Mouse (Mus musculus): ENCODE measurements around the gene Slc44a2. TPM values are rescaled to one million over a fixed set of nuclear protein-coding genes. Genes with fewer than 3 reads are reported as not detected.
A peak's percentile ranks its signal among the peaks of the same experiment; 100 is the strongest.

Slc44a2 gene
- total RNA-seq, 2 experiments from 2014 or later = 50.8 to 54.6 TPM

DNA sequence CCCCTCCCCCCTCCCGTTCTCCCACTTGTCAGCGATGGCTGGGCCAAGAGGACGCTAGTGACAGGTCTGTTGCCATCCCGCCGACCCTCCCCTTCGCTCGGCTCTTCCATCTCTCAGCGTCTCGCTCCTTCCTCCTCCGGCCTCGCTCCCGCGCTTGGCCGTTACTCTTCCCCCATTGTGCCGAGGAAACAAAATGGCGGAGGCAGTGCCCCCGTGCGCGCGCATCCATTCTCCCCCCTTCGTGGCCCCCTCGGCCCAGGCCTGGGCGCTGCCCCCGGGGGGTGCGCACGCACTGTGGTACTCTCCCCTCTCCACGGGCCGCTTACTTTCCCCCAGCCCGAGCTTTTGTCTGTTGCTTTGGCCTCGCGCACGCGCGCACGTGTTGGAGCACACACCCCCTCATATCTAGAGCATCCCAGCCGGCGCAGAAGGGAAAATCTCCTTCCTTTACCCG lies 47.7 kb downstream of the Slc44a2 start:
- DNase-seq (ENCODE audit: extremely low spot score in 1 of 2, low spot score in 1 of 2) = peak; percentile 56 to 60

DNA sequence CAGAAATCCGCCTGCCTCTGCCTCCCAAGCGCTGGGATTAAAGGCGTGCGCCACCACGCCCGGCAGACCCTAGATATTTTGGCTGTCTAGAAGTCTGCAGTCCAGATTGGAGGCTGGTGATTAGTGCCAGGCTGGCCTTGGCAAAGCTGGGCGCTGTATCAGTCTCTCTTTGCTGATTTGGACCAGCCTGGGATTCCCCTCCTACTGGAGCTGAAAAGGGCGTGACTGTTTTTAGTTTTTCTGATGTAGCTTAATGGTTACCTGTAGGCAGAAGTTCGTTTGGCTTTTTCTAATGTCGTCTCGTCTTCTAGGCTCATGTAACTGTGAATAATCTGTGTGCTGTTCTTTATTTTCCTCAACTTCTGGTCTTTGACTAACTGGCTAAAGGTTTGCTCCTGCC lies 48.6 kb downstream of the Slc44a2 start:
- DNase-seq (ENCODE audit: extremely low spot score in 1 of 2, low spot score in 1 of 2) = no peak

DNA sequence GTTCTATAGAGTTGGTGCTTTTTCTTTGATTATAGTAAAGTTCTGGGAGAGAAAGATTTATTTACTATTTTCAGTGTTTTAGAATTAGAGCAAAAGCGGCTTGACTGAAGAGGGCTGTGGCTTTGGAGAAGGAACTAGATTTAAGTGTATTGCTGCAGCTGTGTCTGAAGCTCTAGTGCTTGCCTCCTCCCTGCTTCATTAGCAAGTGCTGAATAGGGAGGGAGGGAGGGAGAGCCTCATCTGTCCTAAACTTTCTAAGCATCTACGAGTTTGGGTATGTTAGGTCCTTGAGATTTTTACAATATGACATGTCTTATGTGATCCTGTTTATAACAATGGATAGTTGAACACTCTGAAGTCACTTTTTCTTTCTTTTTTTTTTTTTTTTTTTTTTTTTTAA lies 50.4 kb downstream of the Slc44a2 start:
- no peak for DNase-seq (ENCODE audit: extremely low spot score in 1 of 2, low spot score in 1 of 2)

DNA sequence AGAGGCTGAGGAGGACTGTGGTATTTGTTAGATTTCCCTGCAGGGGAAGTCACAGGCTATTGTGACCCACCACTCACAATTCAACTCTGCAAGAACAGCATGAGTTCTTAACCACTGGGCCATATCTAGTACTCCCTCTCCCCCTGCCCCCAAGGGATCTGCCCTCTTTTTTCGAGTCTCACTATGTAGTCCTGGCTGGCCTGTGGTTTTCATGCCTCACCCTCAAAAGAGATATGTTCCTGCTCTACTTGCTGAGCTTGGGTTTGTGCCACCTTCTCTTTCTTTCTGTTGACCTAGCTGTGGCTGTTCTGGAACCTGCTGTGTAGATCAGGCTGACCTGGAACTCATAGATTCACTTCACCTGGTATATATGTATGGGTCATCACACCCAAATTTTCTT lies 52.0 kb downstream of the Slc44a2 start:
- no peak for DNase-seq (ENCODE audit: extremely low spot score in 1 of 2, low spot score in 1 of 2)

DNA sequence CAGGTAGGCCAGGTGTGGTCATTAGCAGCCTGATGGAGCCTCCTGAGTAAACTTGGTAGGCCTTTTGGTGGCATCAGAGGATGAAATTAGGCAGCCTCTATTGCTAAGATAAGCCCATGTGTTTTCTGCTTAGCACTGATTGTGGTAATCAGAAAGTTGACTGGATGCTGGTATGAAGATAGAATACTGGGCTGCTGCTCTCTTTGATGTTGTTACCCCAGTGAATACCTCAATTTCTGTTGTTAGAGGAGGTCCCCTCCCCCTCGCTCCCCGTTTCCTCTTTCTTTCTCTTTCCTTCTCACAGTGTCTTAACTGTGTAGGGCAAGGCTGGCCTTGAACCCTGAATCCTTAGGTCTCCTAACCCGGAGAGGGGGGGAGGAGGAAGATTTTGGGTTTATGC lies 58.7 kb downstream of the Slc44a2 start:
- no peak for DNase-seq (ENCODE audit: extremely low spot score in 1 of 2, low spot score in 1 of 2)

DNA sequence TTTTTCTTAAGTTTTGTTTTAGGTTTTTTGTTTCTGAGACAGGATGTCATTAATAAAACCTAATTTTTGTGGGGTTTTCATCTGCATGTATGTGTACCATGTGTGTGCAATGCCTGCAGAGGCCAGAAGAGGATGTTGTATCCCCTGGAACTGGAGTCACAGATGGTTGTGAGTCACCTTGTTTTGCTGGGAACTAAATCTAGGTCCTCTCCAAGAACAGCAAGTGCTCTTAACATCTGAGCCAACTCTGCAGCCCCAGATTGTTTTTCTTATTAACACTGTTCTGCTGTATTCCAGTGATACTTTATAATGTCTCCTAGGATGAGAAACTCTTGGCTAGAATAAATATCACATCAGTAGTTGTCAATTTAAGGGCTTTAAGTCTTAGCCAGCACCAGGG lies 60.4 kb downstream of the Slc44a2 start:
- no peak for DNase-seq (ENCODE audit: extremely low spot score in 1 of 2, low spot score in 1 of 2)

DNA sequence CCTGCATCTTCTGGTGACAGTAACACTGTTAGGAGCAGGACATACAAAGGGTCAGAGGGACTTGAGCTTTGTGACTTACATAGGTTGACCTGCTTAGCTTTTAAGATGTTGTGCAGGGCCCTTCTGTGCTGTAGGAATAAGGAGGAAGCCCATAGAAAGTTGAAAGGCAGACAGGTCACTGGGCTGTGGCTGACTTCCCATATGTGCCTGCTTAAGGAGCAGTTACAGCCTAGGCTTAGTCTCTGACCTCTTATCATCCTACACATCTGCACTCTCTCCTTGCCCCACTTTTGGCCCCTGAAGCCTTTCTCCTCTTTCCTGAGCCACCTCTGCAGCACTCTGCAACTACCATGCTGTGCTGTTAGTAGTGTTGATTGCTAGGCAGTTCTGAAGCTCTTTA lies 63.5 kb downstream of the Slc44a2 start:
- DNase-seq (ENCODE audit: extremely low spot score in 1 of 2, low spot score in 1 of 2) = no peak

DNA sequence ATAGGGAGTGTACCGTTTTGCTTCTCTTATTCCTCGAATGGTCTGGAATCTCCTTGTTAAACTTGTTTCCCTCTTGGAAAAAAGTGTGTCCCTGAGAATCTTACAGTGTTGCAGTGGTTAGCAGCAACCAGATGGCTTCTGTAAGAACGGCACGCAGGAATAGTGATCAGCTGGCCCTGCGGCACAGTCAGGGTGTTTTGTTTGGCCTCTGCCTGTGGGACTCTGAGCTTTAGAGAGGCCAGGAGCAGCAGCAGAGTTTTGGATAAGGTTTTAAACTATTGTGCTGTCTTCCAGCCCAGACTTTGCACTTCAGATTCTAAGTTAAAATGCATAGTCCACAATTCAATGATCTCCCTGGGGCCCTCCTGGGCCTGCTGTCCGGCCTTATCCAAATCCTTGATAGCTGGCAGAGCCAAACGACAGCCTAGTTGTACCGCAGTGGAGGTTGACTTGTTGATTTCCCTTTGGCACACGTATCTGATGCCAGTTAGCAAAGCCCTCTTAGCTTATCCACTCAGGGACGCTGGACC lies 72.2 kb downstream of the Slc44a2 start:
- no peak for DNase-seq (ENCODE audit: extremely low spot score in 1 of 2, low spot score in 1 of 2)

- DNase-seq (ENCODE audit: extremely low spot score in 1 of 2, low spot score in 1 of 2) = no peak
Measured at GRCm38 (mm10) chr9:21395692-21396091, 75.2 kb downstream of the Slc44a2 start.

DNA sequence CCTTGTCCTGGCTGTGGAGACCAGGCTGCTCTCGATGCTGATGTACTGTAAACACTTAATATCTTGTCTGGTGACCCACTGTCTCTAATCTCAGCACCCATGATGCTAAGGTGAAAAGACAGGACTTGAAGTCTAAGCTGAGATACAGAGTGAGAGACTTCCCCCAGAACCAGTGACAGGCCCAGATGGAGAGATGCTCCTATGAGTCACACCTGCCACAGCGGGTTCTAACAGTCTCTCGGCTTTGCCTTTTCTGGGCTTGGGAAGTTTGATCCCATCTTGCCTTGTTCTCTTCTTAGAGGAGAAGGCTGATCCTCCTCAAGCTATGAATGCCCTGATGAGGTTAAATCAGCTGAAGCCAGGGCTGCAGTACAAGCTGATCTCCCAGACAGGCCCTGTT lies 76.7 kb downstream of the Slc44a2 start:
- DNase-seq (ENCODE audit: extremely low spot score in 1 of 2, low spot score in 1 of 2) = no peak

GRCm38 (mm10) chr9:21401042-21401441 lies 80.5 kb downstream of the Slc44a2 start:
- no peak for DNase-seq (ENCODE audit: extremely low spot score in 1 of 2, low spot score in 1 of 2)

- DNase-seq (ENCODE audit: extremely low spot score in 1 of 2, low spot score in 1 of 2) = no peak
Measured at GRCm38 (mm10) chr9:21402764-21403253, 82.3 kb downstream of the Slc44a2 start.

DNA sequence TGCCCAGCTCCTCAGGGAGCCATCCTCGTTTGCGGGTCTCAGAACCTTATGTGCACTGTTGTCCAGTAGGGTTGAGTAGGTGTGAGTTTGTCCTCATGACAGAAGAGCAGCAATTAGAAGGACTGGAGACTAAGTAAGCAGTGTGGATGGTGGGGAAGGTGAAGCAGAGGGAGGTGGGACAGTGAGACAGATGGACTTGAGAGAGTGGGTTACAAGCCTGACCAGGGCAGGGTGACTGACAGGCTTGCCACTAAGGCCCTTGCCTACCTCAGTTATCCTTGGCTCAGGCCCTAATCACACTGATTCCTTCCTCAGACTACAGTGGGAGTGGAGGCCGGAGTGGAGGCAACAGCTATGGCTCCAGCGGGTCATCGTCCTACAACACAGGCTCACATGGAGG lies 83.2 kb downstream of the Slc44a2 start:
- no peak for DNase-seq (ENCODE audit: extremely low spot score in 1 of 2, low spot score in 1 of 2)

Other genes with a start within 250 kb of the Slc44a2 start
- 1 to 10 TPM; 1.1 to 1.3 TPM for gene Gm49373, start 247.6 kb upstream of the Slc44a2 start, total RNA-seq (2021)
- 10 to 100 TPM; 67.2 to 68.2 TPM for gene Fdx1l, start 247.1 kb upstream of the Slc44a2 start, total RNA-seq (2021)
- gene Gm38431, start 228.7 kb upstream of the Slc44a2 start, total RNA-seq (2021) = 1 to 10 TPM; 2.4 to 2.7 TPM
- gene Raver1, start 228.7 kb upstream of the Slc44a2 start, total RNA-seq (2021) = 10 to 100 TPM; 28.4 to 34.7 TPM
- gene Tyk2, start 189.5 kb upstream of the Slc44a2 start, total RNA-seq (2021) = 10 to 100 TPM; 12.7 to 16.4 TPM
- gene Cdc37, start 170.7 kb upstream of the Slc44a2 start, total RNA-seq (2021) = 100 to 1,000 TPM; 144 to 156 TPM
- gene Pde4a, start 155.0 kb upstream of the Slc44a2 start, total RNA-seq (2021) = 10 to 100 TPM; 74.0 to 85.1 TPM
- 10 to 100 TPM; 56.7 to 60.1 TPM for gene Keap1, start 81.3 kb upstream of the Slc44a2 start, total RNA-seq (2021)
- 10 to 100 TPM; 13.1 to 14.5 TPM for gene S1pr5, start 72.3 kb upstream of the Slc44a2 start, total RNA-seq (2021)
- 10 to 100 TPM; 39.1 to 40.0 TPM for gene Atg4d, start 55.4 kb upstream of the Slc44a2 start, total RNA-seq (2021)
- gene Kri1, start 32.7 kb upstream of the Slc44a2 start, total RNA-seq (2021) = 10 to 100 TPM; 36.4 to 48.4 TPM
- gene Cdkn2d, start 29.3 kb upstream of the Slc44a2 start, total RNA-seq (2021) = 10 to 100 TPM; 53.6 to 61.7 TPM
- gene Ap1m2, start 8.4 kb upstream of the Slc44a2 start, total RNA-seq (2021) = under 1 TPM; 0.42 to 0.73 TPM
- gene Ilf3, start 47.2 kb downstream of the Slc44a2 start, total RNA-seq (2021) = 10 to 100 TPM; 85.6 to 92.6 TPM
- 10 to 100 TPM; 21.4 to 31.6 TPM for gene Qtrt1, start 91.1 kb downstream of the Slc44a2 start, total RNA-seq (2021)
- gene Dnm2, start 104.2 kb downstream of the Slc44a2 start, total RNA-seq (2021) = 10 to 100 TPM; 55.2 to 77.1 TPM
- gene Tmed1, start 189.6 kb downstream of the Slc44a2 start, total RNA-seq (2021) = 10 to 100 TPM; 12.9 to 14.0 TPM
- under 1 TPM; 0.47 to 0.61 TPM for gene AB124611, start 205.5 kb downstream of the Slc44a2 start, total RNA-seq (2021)
- 10 to 100 TPM; 70.0 to 78.1 TPM for gene Carm1, start 226.2 kb downstream of the Slc44a2 start, total RNA-seq (2021)

All from layer of hippocampus, postnatal 25 days (tissue).